Mouse (Mus musculus): ENCODE data around the gene Zfr2. TPM values are rescaled to one million over a fixed set of nuclear protein-coding genes. Genes with fewer than 3 reads are reported as not detected.

The Zfr2 gene
- total and polyA plus RNA-seq, 3 experiments: 0.81 to 1.4 TPM; not detected in 1

GRCm38 (mm10) chr10:81200141-81200540 is 32.8 kb upstream of the Zfr2 start:
- Histone ChIP-seq H3K27me3 (ENCODE audit: control insufficient read depth in 1 of 2, insufficient read depth in 2 of 2, low read length in 2 of 2) (no peaks in the 10 kb centered on the region), H3K27ac (ENCODE audit: control insufficient read depth, low read depth, low read length) (no peak overlapping the region), H3K4me3 (ENCODE audit: control insufficient read depth in 1 of 2, insufficient read depth in 1 of 2, low read depth in 2 of 2, low read length in 2 of 2) (no peak overlapping the region), H3K9ac (ENCODE audit: control insufficient read depth, low read depth, low read length, poor library complexity, severe bottlenecking) (no peak overlapping the region), H3K79me2 (ENCODE audit: control insufficient read depth, insufficient read depth, low read length, poor library complexity) (no peaks in the 10 kb centered on the region), H3K4me1 (ENCODE audit: control insufficient read depth in 1 of 2, insufficient read depth in 2 of 2, low read length in 2 of 2) (peaks cover 0 to 6% of the 10 kb centered on the region in 2 experiments; a peak in 1 of 4 replicates), H3K9me3 (replicated peaks; ENCODE audit: insufficient read depth, low read length) (no peaks in the 10 kb centered on the region), H3K36me3 (ENCODE audit: control insufficient read depth in 1 of 2, insufficient read depth in 2 of 2, low read length in 2 of 2) (no peaks in the 10 kb centered on the region; a peak in 1 of 4 replicates)
- DNase-seq (ENCODE audit: low read depth, low spot score): no peak
- TF ChIP-seq SIN3A (IDR thresholded peaks at IDR 0.05; ENCODE audit: low read length): no peak
- no peak for TF ChIP-seq CTCF (IDR thresholded peaks at IDR 0.05 in 2 of 3, conservative IDR thresholded peaks at IDR 0.05 in 1 of 3; ENCODE audit: control insufficient read depth in 1 of 3, insufficient read depth in 1 of 3, low read depth in 2 of 3, low read length in 3 of 3, poor library complexity in 1 of 3, severe bottlenecking in 1 of 3)
- TF ChIP-seq TBP (IDR thresholded peaks at IDR 0.05; ENCODE audit: low read depth, low read length): no peak
- TF ChIP-seq JUND (IDR thresholded peaks at IDR 0.05; ENCODE audit: low read depth, low read length): no peak
- TF ChIP-seq KAT2A (conservative IDR thresholded peaks at IDR 0.05; ENCODE audit: low read depth, low read length): no peak
- no peak for TF ChIP-seq ELF1 (IDR thresholded peaks at IDR 0.05; ENCODE audit: low read depth, low read length)
- no peak for TF ChIP-seq MYB (IDR thresholded peaks at IDR 0.05; ENCODE audit: low read depth, low read length)
- TF ChIP-seq TCF12 (IDR thresholded peaks at IDR 0.05; ENCODE audit: low read depth, low read length): no peak
- no peak for TF ChIP-seq ZNF384 (IDR thresholded peaks at IDR 0.05; ENCODE audit: low read depth, low read length)
- TF ChIP-seq USF2 (IDR thresholded peaks at IDR 0.05; ENCODE audit: borderline replicate concordance in 1 of 2, insufficient read depth in 1 of 2, low read depth in 1 of 2, low read length in 2 of 2): no peak
- TF ChIP-seq CHD1 (IDR thresholded peaks at IDR 0.05; ENCODE audit: low read depth, low read length): no peak
- no peak for TF ChIP-seq E2F4 (IDR thresholded peaks at IDR 0.05; ENCODE audit: borderline replicate concordance, low read depth, low read length)
- TF ChIP-seq RAD21 (IDR thresholded peaks at IDR 0.05; ENCODE audit: low read depth, low read length): no peak
- no peak for TF ChIP-seq UBTF (IDR thresholded peaks at IDR 0.05; ENCODE audit: borderline replicate concordance, insufficient read depth, low read depth, low read length)
- TF ChIP-seq RCOR1 (IDR thresholded peaks at IDR 0.05; ENCODE audit: low read depth, low read length): no peak
- TF ChIP-seq MEF2A (IDR thresholded peaks at IDR 0.05; ENCODE audit: extremely low read depth, insufficient replicate concordance, low read depth, low read length, poor library complexity, severe bottlenecking): no peak
- no peak for TF ChIP-seq HCFC1 (IDR thresholded peaks at IDR 0.05; ENCODE audit: low read depth, low read length)
- TF ChIP-seq GABPA (IDR thresholded peaks at IDR 0.05; ENCODE audit: low read depth, low read length): no peak

- Histone ChIP-seq H3K27me3 (ENCODE audit: control insufficient read depth in 1 of 2, insufficient read depth in 2 of 2, low read length in 2 of 2) (no peaks in the 10 kb centered on the region), H3K27ac (ENCODE audit: control insufficient read depth, low read depth, low read length) (no peak overlapping the region), H3K4me1 (ENCODE audit: control insufficient read depth in 1 of 2, insufficient read depth in 2 of 2, low read length in 2 of 2) (peaks cover 0 to 6% of the 10 kb centered on the region in 2 experiments; a peak in 1 of 4 replicates), H3K36me3 (ENCODE audit: control insufficient read depth in 1 of 2, insufficient read depth in 2 of 2, low read length in 2 of 2) (no peaks in the 10 kb centered on the region; a peak in 1 of 4 replicates), H3K79me2 (ENCODE audit: control insufficient read depth, insufficient read depth, low read length, poor library complexity) (no peaks in the 10 kb centered on the region), H3K4me3 (ENCODE audit: control insufficient read depth in 1 of 2, insufficient read depth in 1 of 2, low read depth in 2 of 2, low read length in 2 of 2) (no peak overlapping the region), H3K9me3 (replicated peaks; ENCODE audit: insufficient read depth, low read length) (no peaks in the 10 kb centered on the region), H3K9ac (ENCODE audit: control insufficient read depth, low read depth, low read length, poor library complexity, severe bottlenecking) (no peak overlapping the region)
- no peak for DNase-seq (ENCODE audit: low read depth, low spot score)
- TF ChIP-seq EP300 (IDR thresholded peaks at IDR 0.05; ENCODE audit: low read depth in 1 of 2, low read length in 2 of 2) (no peak), SMC3 (IDR thresholded peaks at IDR 0.05; ENCODE audit: low read depth, low read length) (no peak), RCOR1 (IDR thresholded peaks at IDR 0.05; ENCODE audit: low read depth, low read length) (no peak), ZC3H11A (IDR thresholded peaks at IDR 0.05; ENCODE audit: low read depth, low read length) (no peak), POLR2A (IDR thresholded peaks at IDR 0.05; ENCODE audit: control insufficient read depth in 1 of 2, insufficient read depth in 1 of 2, low read depth in 1 of 2, low read length in 2 of 2, poor library complexity in 1 of 2) (no peak), SIN3A (IDR thresholded peaks at IDR 0.05; ENCODE audit: low read length) (no peak), MAX (IDR thresholded peaks at IDR 0.05; ENCODE audit: low read length) (no peak), USF2 (IDR thresholded peaks at IDR 0.05; ENCODE audit: borderline replicate concordance in 1 of 2, insufficient read depth in 1 of 2, low read depth in 1 of 2, low read length in 2 of 2) (no peak), POLR2AphosphoS5 (IDR thresholded peaks at IDR 0.05; ENCODE audit: borderline replicate concordance, low read depth, low read length) (no peak), RAD21 (IDR thresholded peaks at IDR 0.05; ENCODE audit: low read depth, low read length) (no peak), POLR2AphosphoS2 (IDR thresholded peaks at IDR 0.05; ENCODE audit: low read length) (no peak), NRF1 (IDR thresholded peaks at IDR 0.05; ENCODE audit: insufficient read depth, low read depth, low read length, poor library complexity, severe bottlenecking) (no peak), JUND (IDR thresholded peaks at IDR 0.05; ENCODE audit: low read depth, low read length) (no peak)
Measured at GRCm38 (mm10) chr10:81200605-81201287, 32.2 kb upstream of the Zfr2 start.

Measured in MEL (cell line).